Mouse (Mus musculus): ENCODE data around the gene Gm43191.
A peak's percentile ranks its signal among the peaks of the same experiment; 100 is the strongest.

Gene Gm43191

DNA sequence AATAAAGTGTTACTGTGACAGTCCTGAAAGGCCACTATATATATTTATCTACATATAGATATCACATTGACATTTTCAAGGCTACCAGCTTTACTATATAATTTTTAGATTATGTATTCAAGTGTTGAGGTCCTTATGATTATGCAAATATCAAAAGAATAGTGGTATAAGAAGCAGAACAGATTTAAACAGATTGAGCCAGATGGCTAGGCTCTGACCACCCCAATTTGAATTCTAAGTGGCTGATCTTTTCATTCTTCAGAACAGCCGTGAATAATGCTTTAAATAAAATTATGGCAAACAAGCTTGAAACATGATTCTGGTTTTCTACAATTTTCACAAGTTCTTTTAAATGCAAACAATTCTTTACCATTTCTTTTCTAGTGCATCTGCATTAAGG is 49.6 kb downstream of the Gm43191 start:
- DNase-seq (ENCODE audit: low read depth, low spot score) = no peak

DNA sequence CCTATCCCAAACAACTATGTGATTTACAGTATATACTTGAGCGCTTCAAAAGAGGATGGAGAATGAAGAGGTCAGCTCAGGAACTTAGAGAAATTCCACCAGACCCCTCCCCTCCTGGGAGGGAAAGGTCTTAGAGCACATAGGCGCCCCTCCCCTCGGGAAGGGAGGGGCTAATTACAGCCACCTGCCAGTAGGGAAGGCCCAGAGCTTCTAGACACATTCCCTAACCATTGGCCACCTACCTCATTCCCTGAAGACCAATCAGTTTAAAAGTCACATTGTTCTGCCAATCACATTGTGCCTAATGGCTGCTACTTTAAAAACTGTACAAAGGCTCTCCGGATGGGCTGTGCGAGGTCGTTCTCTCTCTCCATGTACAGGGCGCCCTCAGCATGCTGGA is 58.4 kb downstream of the Gm43191 start:
- no peak for DNase-seq (ENCODE audit: low read depth, low spot score)

DNA sequence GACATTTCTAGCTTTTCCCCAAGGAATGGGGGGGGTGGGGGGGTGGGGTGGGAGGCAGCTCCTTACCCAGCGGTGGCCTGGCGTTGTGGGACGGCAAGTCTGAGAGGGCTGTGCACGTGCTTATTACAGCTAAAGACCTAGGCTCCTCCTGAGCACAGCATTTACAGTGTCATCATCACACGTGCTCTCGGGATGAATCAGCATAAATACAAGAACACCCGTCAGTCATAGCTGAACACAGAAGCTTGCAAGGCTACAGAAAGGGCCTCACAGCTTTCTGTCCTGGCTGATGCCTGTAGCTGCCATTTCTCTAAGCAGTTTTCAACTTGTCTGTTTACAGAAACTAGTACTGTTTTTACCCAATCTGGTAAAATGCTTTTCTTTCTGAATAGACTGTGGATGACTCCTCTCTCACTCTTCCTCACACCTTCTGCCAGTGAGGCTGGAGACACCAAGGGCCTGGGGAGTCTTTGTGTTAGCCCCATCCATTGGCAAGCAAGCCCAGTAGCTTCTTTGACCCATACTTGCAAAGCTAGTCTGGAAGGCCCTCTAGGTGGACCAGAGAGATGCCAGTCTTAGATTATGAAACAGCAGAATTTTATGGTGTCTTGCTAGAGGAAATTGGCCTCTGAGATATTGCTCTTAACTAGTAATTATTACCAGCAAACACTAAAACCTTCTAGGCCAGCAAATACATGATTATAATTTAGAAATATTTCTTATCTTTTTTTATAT is 60.3 kb downstream of the Gm43191 start:
- DNase-seq (ENCODE audit: low read depth, low spot score) = no peak

DNA sequence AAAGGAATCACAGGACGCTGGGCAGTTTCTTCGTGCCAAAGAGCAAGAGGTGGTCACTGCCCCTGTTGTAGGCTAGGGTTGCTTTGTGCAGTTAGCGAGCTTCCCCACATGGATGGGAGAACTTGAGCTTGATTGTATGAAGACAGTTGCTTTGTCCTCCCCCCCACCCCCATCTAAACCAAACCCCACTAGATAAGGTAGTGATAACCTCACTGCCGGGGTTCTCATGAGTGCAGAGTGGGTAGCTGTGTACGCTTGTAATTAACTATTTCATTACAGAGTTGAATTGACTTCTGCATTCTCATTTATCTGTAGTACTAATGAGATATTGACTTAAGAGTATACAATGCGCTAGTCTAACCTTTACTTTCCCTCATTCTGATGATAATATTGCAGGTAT is 62.2 kb downstream of the Gm43191 start:
- no peak for DNase-seq (ENCODE audit: low read depth, low spot score)

DNA sequence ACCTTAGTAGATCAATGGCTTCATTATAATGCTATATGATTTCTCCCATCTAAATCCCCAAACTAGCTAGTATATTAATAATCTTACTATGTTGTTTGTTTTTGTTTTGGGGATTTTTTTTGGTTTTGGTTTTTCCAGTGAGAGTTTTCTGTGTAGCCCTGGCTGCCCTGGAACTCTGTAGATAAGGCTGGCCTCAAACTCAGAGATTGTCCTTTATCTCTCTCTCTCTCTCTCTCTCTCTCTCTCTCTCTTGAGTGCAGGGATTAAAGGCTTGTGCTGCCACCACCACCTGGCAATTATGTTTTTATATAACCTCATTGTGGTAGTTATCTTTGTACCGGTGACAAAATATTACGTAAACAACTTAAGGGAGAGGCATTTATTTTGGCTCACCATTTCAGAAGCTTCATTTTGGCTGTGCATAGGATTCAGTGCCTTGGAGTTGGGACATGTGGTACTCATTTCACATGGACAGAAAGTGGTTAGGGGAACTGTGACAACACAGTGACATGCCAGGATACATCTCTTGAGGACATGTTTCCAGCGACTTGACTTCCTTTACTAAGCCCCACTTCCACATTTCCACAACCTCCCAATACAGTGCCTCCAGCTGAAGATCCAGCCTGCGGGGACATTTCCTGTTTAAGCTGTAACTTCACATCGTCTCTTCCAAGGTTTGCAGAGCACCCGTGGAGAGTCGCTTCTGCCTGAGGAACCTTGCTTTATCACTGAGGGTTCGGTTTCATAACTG is 65.6 kb downstream of the Gm43191 start:
- DNase-seq (ENCODE audit: low read depth, low spot score) = no peak

DNA sequence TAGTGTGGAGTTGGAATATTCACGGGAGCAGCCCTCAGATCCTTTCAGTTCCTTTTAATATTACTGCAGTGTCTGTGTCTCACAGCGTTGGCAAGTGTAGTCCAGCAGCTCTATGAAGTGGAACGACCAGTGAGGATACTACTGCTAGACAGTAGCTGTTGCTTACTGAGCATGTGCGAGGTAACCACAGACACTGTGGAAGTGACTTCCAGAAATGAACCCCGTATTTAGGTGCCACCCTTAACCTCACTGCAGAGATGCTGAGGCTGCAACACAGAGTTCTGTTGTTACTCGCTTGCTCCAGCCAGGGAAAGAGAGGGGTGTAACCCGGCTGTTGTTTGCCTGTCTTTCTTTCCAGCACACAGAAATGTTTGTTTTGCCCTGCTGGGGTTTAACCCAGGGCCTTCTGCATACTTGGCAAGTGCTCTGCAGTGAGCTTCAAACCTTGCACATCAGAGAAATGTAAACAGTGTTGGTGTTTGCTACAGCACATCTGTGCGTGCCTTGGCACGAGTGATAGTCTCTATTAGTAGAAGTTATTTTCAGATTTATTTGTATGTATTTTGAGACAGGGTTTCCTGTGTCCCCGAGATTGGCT is 66.7 kb downstream of the Gm43191 start, which contains the start of gene Trmt13:
TSS of gene Trmt13 (minus strand) at position 293 of the 598 bp plus-strand sequence.
- no peak for DNase-seq (ENCODE audit: low read depth, low spot score)

DNA sequence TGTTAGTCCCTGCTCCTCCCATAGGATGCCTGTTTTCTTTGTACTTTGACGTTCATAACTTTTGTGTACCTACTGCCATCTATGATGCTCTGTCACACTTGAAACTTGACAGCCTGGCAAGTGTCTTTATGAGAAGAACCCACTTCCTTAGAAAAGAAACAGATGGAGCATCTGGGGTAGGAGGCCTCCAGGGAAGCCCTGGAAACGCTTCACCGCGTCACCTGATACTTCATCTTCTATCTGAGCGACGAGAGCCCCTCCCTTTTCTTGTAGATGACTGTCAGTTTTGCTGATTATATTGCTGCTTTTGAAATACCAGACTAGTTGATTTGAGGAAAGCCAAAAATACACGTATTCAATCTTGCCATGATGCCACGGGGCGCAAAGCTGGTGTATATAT is 76.5 kb downstream of the Gm43191 start:
- no peak for DNase-seq (ENCODE audit: low read depth, low spot score)

DNA sequence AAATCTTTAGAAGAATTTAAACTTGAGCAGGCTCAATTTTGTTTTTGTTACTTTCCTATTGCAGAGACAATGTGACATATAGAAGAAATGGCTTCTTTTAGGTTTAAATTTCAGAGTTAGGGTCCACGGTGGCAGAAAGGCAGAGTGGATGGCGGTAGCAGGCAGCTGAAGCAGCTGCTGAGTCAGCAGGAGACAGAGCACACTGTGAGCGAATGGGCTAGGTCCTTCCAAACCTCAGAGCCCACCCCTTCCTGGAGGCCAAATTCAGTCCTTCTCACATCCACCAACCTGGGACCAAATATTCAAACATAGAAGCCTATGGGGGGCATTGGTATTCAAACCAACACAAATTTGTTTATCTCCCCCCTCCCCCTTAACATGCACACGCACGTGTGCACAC is 79.3 kb downstream of the Gm43191 start:
- no peak for DNase-seq (ENCODE audit: low read depth, low spot score)

DNA sequence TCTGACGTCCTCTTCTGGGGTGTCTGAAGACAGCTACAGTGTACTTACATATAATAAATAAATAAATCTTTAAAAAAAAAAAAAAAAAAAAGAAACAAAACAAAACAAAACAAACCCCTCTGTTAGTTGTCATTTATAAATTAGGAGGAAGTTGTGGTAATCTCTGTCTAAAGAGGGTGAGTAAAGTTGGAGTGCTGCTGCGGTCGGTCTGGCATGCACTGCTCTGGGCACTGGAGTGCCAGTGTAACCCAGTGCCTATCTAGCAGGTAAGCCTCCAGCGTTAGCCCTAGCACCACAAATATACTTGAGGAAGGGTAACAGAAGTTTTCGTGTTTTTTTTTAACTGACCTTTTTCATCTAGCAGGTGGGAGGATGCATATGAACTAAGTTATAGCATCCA is 80.1 kb downstream of the Gm43191 start:
- DNase-seq (ENCODE audit: low read depth, low spot score) = no peak

DNA sequence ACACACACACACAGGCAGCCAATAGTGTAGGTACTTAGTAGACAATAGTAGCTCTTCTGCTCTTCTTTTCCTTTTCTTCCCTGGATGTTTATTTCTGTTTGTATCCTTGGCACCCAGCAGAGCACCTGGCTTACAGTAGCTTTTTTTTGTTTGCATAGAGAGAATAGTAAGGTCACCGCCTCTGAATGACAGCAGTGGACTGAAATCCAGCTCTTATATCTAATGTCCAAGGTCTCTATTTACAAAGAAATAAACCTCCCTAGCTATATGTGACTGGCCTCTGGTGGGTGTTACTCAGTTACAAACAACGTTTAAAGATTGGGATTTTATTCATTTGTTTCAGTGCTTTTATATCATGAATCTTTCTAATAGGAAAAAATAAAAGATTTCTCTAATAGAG is 81.4 kb downstream of the Gm43191 start:
- no peak for DNase-seq (ENCODE audit: low read depth, low spot score)

DNA sequence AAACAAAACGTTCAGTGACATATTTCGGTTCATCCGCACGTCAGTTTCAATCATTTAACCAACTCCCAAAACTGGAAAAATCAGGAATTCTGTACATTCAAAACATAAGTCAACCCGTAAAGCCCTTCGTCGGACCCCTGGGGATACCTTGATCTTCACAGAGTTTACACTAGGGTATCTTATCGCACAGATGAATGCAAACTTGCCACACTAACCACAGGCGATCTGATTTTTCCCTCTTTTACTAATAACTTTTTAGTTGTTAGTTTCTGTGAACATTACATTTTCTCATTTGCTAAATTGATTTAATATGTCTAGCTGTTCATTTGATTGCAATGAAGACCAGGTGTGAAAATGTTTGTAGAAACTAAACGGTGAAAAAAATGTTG is 85.5 kb downstream of the Gm43191 start:
- DNase-seq (ENCODE audit: low read depth, low spot score) = no peak

DNA sequence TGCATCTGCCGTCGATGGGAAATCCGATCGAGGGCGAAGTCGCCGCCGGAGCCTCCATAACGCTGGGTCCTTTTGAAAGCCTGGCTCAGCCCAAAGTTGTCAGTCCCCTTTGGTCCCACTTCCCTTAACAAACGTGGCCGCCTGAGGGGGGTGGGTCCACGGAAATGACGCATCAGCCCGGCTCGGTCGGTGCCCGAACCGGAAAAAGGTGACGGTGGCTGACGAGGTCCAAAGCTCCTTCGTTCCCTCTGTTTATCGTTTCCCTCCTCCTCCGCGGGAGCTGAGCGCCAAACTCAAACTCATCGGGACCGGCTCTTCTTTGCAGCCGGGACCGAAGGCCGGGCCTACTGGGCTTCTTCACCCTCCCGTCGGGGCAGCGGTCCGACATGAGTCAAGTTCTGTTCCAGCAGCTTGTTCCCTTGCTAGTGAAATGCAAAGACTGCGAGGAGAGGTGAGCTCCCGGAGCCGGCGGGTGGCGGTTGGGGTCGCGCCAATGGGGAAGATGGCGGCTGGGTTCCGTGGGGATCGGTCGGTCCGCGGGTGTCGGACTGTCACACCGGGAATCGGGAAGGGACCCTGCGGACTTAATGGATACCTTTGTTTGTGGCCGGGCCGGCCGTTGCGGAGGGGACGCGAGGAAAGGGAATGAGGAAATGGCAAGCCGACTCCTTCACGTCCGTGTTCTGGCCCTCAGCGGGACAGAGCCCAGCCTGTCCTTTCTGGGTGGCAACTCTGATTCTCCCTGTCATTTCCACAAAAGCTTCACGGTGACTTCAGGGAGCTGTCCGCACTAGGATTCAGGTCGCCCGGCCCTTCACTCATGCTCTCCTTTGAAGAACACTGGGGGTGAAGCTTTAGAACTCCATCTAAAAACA is 86.1 kb downstream of the Gm43191 start, which contains the start of gene Sass6:
TSS of gene Sass6 (plus strand) at position 255 of the 875 bp plus-strand sequence.
- DNase-seq (ENCODE audit: low read depth, low spot score) = peak; percentile 93

DNA sequence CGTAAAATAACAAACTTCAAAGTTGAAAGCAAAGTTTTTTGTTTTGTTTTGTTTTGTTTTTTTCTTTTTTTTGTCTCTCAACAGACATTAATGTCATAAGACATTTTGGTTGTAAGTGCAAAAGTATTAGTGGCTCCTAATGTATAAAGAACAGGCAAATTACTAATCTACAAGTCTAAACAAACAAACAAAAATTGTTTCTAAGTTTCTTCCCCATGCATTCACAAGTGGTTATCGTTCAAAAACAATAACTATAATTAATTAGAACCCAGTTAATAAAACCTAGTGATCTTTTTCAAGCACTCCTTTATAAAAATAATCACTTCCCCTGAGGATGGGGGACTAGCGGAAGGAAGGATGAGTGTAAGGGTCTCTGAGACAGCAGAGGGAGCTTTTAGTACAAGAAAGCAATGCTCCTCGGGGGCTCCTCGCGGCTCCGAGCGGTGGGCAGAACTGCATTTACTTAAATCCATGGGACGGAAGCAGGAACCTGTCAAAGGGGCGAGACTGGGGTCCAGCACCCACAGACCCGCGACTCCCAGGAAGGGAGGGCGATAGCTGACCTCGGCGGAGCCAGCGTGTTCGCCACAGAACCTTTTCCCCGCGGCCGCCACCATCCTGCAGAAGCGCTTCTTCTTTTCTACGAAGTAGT is 86.9 kb downstream of the Gm43191 start:
- no peak for DNase-seq (ENCODE audit: low read depth, low spot score)

Data from embryo, embryonic 11.5 days (tissue).